Mouse (Mus musculus) central nervous system, embryonic 11.5 days (tissue): ENCODE measurements around the gene Olfr303. TPM values are rescaled to one million over a fixed set of nuclear protein-coding genes. Genes with fewer than 3 reads are reported as not detected.

Source experiments
- polyA plus RNA-seq: library from polyadenylated mRNA; depleted of rRNA; stranded (reverse); fragments of >200 nt; gene quantifications from 2 replicates; pipeline ENCODE4 v1.2.3, GENCODE M21; 2012; rRNA removed

Olfr303 gene
- not detected in 2 replicates for polyA plus RNA-seq

DNA sequence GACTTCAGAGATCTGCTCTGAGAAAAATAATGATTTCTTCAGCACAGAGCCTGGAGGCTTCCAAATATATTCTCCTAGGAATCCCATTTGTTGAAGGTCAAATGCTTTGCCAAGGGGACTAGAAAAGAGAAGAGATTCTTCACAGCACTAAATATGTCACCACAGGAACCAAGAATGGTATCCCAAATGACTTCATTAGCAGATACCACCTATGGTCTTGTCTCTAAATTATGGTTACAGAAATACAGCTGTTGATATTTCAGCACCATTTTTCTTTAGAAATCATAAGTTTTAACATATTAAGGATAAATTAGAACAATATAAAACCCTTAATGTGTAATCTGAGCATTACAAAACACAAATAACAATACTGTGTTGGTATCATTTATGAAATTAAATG, at the start of gene Olfr303:
Olfr303 (minus strand) TSS at position 101 of the 400 bp plus-strand sequence.

DNA sequence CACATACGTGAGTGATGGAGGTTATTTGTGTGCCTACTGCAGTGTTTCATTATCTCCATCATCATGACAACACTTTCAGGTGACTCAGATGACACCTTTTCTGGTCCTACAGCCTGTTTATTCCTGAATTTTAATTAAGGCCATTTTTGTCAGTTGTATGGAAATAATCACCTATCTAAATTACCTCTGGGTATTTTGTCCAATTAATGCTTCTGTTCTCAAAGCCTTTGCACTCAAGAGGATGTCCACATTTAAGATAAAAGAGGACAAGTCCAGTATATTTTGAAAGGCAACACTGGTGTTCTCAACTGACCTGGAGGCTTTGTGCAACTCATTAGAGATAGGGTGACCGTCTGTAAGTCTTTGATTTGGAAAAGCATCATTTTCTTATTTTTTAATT, 6.0 kb upstream of the Olfr303 start, which contains the start of gene Olfr301:
Olfr301 (plus strand) TSS at position 301 of the 400 bp plus-strand sequence.

DNA sequence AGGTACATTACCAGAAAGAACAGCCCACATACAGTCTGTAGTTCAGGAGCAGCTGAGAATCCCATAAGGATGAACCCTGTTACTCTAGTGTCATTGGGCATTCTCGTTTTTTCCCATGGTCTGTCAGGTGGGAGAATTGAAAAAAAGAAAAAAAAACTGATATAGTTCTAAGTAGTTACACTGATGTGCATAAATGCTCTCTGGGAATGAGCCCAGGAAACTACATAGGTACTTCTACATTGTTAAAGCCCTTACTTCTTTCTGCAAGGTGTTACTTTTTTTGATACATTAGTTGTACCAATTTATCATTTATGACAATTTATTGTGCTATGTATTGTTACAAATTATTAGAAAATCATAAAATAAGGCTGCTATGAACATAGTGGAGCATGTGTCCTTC, 11.0 kb downstream of the Olfr303 start, which contains the start of gene Olfr304:
Olfr304 (minus strand) TSS at position 101 of the 400 bp plus-strand sequence.

GRCm38 (mm10) chr7:86366828-86367227, 30.8 kb downstream of the Olfr303 start, which contains the start of gene Olfr305:
TSS of gene Olfr305 (minus strand) at chr7:86366928.

Other genes with a start within 250 kb of the Olfr303 start
- gene Vmn2r75, start 226.0 kb downstream of the Olfr303 start, polyA plus RNA-seq = not detected in 2 replicates
- gene Vmn2r76, start 151.5 kb downstream of the Olfr303 start, polyA plus RNA-seq = not detected in 2 replicates
- not detected in 2 replicates for gene Olfr310, start 120.6 kb downstream of the Olfr303 start, polyA plus RNA-seq
- gene Olfr309, start 84.1 kb downstream of the Olfr303 start, polyA plus RNA-seq = not detected in 2 replicates
- not detected in 2 replicates for gene Olfr308, start 72.2 kb downstream of the Olfr303 start, polyA plus RNA-seq
- not detected in 2 replicates for gene Olfr307, start 60.2 kb downstream of the Olfr303 start, polyA plus RNA-seq
- not detected in 2 replicates for gene Olfr305, start 30.9 kb downstream of the Olfr303 start, polyA plus RNA-seq
- not detected in 2 replicates for gene Olfr304, start 11.1 kb downstream of the Olfr303 start, polyA plus RNA-seq
- not detected in 2 replicates for gene Olfr301, start 6.1 kb upstream of the Olfr303 start, polyA plus RNA-seq
- gene Olfr299, start 62.1 kb upstream of the Olfr303 start, polyA plus RNA-seq = not detected in 2 replicates
- gene Olfr298, start 94.7 kb upstream of the Olfr303 start, polyA plus RNA-seq = not detected in 2 replicates
- gene Olfr297, start 122.2 kb upstream of the Olfr303 start, polyA plus RNA-seq = not detected in 2 replicates
- gene Olfr295, start 186.1 kb upstream of the Olfr303 start, polyA plus RNA-seq = not detected in 2 replicates
- not detected in 2 replicates for gene Olfr294, start 218.9 kb upstream of the Olfr303 start, polyA plus RNA-seq